Mouse (Mus musculus) granulocyte monocyte progenitor cell, adult 5-6 weeks (primary cell): ENCODE results near the gene C1ql1. TPM values are rescaled to one million over a fixed set of nuclear protein-coding genes. Genes with fewer than 3 reads are reported as not detected.
"Not testable (repeated sequence)": the region's sequence is repeated elsewhere in the genome, so short reads cannot be mapped to it uniquely, and the experiment has no call there.

Experiments used
- ATAC-seq: replicated peaks from 2 replicates; pipeline ENCODE4 v1.8.0; 2016; ENCODE audit warnings: mild to moderate bottlenecking, moderate TSS enrichment, inconsistent platforms; ENCODE audit not compliant: poor library complexity, severe bottlenecking
- total RNA-seq, 2 experiments: library from RNA; stranded (forward) in 1 of 2; stranded (reverse) in 1 of 2; fragments of 200-712, 200-1000 nt in 1 of 2; fragments of >200 nt in 1 of 2; fragmentation: Nextera tagmentation in 1 of 2; gene quantifications; 2 replicates each; pipeline ENCODE4 v1.2.3; 2014 to 2017

The C1ql1 gene
- total RNA-seq (2014; fragmentation: Nextera tagmentation) (not detected in 2 replicates), total RNA-seq (2017) (not detected in 2 replicates)

DNA sequence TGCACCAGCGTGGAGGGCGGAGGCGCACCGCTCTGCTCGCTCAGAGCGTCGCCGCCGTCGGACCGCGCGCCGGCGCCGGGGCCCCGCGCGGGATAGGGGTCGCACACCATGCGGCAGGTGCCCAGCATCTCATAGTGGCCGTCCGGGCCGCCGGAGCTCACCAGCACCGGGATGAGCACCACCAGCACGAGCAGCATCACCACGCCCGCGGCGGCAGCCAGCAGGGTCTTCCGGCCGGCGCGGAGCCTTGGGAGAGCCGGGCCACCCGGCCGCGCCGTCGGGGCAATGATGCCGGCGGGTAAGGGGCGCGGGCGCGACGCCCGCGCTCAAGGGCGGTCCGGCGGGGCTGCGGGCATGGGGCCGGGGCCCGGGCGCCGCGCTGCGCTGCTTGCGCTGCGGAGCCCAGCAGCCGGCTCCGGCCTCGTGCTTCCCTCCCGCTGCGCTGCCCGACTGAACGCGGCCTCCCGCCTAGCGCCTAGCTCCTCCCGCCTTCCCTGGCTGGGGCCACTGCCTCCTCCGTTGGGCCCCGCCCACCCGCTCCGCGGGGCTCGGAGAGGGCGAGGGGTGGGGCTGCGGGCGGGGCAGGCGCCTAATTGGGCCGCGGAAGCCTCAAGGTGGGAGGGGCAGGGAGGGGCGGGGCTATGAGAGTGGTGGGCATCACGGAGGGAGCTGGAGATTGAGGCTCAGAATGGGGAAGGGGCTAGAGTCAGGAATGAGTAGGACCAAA, at the start of gene C1ql1:
C1ql1 (minus strand) TSS at position 424 of the 727 bp plus-strand sequence.
- ATAC-seq = peak; percentile 96

DNA sequence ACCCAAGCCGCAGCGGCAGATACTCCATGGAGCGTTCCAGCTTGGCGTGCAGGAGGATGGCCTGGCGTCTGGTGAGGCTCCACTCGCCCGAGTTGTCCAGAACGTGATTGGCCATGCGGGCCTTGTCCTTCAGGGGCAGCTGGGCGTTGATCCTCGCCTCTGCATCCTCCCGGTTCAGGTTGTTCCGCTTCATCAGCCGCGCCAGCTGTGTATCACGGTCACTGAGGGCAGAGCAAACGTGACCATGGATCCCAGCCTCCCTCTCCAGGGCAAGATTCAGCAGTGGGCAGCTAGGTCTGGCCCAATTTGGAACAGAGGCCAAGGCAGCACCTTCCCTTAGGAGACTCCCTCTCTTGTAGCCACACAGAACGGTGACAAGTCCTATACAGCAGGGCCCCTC, 48.5 kb upstream of the C1ql1 start:
- no peak for ATAC-seq

DNA sequence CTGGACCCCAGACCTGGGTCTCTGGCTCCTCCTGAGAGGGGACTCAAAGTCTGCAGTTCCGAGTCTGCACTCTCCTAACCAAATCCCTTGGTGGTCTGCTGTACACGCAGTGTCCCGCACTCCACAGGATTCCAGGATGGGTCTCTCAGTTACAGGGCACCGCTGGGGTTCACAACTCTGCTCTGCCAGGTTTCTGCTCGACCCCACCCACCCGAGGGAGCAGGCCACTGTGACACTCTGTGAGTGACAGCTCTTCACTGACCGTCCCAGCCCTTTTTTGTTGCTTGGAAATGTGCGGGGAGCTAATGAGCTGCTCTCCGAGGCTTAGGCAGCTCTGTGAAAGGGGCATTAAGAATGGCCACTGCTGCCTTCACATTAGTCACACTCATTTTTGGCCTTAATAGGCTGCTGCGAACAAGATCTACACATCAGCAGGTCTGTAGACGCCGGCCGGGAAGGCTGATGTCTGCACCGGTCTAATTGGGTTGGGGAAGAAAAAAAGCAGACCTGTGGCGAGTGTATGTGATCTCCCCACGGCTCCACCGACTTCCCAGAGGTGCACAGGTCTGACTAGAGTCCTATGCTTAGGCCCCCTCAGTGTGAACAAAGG, 47.0 kb upstream of the C1ql1 start:
- no peak for ATAC-seq

DNA sequence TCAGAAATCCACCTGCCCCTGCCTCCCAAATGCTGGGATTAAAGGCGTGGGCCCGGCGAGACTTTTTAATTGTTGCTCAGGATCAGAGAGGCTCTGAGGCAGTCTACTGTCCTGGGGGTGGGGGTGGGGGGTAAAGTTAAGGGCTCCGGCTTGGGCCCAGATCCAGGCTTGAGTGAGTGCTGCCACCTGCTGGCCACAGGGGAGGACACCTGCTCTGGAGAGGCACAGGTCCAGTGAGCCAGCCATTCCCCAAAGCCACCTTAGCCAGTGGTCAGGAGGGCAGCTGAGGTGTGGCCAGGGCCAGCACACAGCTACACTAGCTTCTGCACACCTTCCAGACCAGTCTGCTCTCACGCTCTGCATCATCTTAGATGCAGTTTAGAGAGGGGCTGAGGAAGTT, 46.5 kb upstream of the C1ql1 start:
- peak; percentile 74 for ATAC-seq

DNA sequence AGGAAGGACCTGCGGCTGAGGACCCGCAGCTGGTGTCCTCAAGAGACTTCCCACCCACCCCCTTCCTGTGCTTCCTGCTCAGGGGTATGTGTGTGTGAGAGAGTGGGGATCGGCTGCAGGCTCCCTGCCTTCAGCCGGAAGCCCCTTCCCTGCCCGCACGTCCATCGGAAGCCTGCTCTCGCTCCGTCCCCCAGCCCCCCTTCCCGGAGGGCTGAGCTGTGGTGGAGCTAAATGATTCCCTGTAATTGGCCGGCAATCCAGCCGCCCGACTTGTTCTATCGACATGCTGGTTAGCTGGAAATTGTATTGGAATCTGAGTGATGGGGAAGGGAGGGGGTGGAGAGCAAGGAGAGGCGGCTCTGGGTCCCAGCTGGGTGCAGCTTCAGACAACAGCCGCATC, 45.2 kb upstream of the C1ql1 start:
- ATAC-seq = no peak

DNA sequence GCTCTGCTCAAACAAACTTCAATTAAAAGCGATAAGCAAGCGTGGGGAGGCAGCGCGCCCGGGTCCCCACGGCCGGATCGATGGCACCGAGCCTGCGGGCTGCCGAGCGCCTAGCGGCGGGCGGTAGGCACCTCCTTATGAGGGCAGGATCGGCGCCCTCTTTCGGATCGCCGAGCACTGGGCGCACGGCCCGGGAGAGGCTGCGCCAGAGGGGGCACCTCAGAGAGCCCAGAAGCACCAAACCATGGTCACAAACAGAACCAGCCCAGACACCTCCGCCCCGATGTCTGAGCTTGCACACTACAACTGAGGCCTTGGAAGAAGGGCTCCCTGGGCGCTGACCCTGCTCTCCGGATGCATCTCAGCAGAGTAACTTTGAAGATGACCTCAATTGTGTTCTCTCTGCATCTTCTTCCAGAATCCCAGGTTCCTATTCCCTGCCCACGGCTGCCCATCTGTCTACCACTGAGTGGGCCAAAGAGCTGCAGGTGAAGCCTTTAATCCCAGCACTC, 43.7 kb upstream of the C1ql1 start:
- ATAC-seq = peak; percentile 67

DNA sequence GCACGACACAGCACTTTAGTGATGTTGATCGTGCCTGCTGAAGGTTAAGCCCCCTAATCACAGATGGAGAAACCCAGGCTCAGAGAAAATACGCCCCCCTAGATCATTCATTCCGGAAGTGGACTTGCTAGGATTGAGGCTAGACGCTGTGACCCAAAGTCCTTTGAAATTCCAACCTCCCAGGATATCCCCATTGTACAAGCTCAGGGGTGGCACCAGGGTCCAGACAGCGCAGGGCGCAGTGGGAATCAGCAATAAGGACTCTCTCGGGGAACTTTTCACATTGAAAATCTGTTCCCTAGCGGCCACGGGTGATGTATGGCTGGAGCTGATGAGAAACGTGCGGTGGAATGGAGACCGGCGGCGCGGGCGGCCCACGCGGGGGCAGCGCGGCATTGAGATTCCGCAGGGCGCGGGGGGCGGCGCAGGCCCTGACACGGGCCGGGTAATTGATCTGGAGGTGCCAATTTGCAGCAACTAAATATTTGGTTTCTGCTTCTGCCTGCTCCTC, 43.2 kb upstream of the C1ql1 start:
- no peak for ATAC-seq

DNA sequence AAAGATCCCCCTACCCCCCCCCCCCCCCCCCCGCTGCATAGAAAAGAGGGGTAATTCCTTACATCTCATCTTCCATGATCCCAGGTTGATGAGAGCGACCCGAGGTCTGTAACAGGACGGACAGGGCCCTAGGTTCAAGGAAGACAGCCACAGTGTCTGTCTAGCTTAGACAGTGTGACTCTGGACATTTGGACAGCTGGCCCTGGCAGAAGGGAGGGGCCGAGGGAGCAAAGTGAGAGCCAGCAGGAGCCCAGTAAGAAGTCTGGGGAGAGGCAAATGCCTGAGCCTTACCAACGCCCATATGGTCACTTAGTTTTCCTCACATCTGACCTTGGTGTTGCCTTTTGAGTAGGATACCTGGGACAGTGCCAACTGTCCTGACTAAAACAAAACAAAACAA, 38.7 kb upstream of the C1ql1 start:
- ATAC-seq = no peak

DNA sequence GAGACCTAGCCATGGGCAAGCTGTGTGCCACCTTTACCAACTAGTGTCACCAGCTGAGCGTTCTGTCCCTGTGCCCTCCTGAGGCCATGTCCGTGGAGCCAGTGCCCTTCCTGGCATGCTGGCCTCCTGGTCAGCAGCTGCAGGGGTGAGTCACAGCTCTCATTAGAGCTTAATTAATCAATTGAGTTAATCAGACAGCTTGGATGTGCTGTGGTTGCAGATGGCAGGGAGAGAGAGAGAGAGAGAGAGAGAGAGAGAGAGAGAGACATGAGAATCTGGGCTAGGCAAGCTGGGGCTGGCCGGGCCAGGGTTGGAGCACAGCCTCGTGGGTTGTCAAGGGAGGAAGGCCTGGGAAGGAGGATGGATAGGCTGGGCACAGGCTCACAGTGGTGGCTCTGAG, 38.1 kb upstream of the C1ql1 start:
- ATAC-seq = no peak

DNA sequence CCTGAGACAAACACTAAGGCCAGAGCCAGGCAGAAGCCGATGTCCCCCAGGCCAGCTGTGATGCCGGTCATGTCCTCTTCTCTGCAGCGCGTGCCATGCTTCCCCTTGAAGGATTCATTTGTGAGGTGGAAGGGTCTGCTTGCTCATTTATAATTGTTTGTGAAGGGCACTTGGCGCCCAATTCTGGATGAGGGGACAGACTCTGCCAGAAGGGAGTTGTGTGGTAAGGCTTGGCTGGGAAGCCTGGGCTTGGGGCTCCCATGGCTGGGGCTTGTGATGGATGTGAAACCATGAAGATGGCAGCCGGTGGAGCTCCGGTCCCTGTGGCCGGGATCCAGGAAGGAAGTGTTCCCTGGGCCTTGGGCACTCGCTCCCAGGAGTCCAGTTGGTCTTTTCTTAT, 37.6 kb upstream of the C1ql1 start:
- no peak for ATAC-seq

DNA sequence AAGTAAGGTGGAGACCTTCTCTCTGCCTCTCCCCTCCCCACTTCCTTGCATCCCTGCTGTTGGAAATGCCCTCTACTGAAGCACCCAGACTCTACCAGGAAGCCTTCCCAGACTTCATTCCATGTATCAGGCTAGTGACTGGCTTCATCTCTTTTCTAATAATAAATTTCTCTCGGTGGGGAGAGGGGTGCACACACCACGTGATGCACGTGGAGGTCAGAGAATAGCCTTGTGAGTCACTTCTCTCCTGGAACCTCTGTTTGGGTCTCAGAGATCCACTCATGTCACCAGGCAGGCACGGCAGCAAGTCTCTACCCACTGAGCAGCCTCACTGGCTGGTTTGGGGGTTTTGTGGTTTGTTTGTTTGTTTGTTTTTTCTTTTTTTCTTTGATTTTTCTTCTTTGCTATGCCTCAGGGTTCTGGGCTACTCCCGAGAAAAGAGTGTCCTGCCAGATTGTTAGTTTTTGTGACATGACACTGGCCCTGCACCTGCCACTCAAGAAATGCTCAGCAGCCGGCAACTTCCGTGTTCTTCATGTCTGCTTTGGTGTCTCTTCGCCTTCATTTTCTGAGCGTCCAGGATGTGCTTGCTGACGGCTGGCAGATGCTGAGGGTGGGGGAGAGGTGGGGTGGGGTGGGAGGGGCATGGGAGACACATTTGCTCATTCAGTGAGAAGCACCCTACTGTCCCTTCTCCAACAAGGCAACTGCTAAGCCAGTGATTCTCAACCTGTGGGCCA, 34.8 kb upstream of the C1ql1 start:
- ATAC-seq = no peak

DNA sequence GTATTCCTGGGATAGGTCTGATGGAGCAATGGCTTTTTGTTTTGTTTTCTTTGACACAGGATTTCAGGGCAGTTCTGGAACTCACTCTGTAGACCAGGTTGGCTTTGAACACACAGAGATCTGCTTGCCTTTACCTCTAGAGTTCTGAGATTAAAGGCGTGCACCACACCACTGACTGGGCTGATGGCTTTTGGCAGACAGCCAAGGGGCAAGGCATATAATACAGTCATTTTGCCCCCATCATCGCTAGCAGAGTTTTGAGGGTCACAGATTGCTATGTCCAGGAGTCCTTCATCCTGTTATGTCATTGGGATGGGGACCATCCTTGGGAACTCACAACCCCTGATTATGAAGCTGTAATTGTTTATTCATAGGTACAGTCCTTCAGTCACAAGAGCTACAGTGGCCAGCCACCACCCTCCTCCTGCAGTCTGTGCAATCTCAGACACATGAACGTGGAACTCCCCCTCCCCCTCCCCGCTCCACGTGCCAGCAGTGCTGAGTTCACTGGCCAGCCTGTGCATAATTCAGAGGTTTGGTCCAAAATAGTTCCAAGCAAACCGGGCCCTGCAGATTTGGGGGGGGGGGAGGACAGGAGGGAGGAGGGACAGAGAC, 31.7 kb upstream of the C1ql1 start:
- ATAC-seq = no peak

DNA sequence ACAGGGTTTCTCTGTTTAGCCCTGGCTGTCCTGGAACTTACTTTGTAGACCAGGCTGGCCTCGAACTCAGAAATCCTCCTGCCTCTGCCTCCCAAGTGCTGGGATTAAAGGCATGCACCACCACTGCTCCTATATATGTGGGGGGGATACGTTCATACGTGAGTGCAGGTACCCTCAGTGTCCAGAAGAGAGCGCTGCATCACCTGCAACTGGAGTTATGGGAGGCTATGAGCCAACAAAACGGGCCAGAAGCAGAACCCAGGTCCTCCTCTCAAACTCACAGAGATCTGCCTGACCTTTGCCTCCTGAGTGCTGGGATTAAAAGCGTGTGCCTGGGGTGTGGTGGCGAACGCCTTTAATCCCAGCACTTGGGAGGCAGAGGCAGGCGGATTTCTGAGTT, 29.5 kb upstream of the C1ql1 start:
- not testable (repeated sequence) for ATAC-seq

DNA sequence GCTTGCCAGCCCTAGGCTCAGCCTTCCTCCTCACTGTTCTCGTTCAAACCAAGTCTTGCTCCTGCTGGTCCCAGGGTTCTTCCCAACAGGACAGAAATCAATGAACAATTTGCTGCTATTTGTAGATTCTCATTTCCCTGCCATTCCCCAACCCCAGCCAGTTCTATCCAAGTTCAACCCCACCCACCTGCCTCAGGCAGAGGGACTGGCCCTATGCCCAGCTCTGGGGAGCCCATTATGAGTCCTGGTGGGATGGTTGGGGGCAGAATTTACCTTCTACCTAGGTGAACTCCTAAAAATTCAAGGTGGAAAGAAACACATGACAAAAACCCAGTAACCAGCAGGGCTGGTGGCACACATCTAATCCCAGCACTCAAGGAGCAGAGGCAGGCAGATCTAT, 25.8 kb upstream of the C1ql1 start:
- ATAC-seq = no peak

DNA sequence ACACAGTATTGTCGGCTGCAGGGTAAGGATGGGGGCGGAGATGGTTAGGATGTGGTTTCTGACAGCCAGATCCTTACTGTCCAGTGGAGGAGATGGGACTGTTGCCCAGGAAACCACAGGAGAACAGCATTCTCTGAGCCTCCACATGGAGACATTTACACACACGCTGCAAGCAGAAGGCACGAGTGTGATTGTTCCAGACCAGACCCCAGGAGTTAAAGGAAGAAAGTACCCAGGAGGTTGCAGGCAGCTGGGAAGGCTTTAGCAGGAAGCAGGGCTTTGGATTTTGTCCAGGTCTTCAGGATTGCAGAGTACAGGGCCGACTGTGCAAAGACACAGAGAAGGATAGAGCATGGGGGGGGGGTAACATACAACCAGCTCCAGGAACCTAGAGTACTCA, 25.1 kb upstream of the C1ql1 start:
- ATAC-seq = no peak

DNA sequence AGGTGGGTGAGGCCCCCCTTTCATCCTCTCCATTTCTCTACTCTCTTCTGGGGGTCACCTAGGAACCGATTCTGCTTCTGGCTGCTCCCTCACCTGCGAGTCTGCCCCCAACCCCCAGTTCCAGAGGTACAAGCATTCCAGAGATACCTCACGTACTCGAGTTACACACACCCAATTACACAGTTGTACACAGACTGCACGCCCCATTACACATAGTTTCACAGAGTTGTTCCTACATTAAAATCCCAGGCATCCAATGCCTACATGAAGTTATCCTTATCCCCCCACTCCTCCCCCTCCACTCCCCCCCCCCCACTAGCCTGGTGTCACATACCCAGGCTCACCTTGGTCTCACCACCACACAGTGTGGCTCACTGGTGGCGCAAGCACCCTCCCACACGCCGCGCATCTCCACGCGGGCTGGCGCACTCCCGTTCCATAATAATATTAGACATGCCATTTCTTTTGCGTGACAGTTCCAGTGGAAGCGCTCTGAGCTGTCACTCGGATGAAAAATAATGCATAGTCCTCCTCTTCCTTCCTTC, 18.1 kb upstream of the C1ql1 start:
- no peak for ATAC-seq

DNA sequence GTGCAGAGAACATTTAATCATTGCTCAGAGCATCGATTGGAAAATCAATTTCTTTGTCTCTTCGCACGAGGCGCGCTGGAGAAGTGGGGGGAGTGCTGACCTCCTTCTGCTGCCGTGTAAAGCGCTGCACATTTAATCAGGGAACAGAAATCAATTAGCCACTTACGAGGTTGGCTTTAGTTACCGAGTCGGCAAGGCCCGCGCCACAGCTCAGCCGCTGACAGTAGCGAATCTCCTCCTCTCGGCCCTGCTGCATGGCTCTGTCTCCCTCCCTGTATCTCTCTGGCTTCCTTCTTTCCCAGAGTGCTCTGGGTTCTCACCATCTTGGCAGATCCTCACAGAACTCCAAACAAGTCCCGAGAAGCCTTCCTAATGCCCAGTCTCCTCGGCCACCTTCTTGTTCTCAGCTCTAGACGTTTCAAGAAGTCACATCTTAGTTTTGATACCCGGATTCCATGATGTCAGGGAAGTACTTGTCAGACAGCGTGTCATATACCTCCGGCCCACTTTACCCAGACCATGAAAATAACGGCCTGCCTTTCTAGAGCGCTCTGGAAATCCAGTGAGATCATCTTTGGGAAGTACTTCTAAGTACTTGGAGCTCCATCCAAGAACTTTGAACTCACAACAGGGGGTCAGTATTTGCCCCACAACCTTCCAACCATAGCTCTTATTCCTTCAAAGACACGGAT, 17.5 kb upstream of the C1ql1 start:
- ATAC-seq = no peak

DNA sequence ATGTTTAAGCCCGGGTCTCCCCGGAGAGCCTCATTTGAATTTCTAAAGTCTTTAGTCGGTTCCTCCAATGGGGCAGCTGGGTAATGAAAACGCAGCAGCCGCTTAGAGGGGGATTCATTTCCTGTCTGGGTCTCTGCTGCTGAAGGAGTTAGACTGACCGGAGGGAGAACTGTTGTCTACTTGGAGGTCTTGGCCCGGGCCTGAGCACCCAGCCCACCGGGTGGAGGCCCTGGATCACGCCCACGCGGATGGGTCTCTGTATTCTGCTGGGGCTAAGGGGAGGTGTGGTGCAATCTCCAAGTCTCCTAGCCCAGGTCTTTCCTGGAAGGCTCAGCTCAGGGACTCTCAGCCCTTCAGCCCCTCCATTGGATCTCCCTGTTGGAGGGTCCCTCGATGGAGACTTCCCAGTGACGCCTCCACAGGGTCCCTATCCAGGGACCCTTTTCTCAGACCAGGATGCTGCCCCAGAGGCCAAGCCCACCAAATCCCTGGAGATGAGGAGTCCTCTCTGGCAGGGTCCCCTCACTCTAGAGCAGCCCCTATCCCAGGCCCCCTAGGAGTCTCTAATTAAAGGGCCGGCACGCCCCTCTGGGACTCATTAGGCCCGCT, 16.9 kb upstream of the C1ql1 start:
- no peak for ATAC-seq

DNA sequence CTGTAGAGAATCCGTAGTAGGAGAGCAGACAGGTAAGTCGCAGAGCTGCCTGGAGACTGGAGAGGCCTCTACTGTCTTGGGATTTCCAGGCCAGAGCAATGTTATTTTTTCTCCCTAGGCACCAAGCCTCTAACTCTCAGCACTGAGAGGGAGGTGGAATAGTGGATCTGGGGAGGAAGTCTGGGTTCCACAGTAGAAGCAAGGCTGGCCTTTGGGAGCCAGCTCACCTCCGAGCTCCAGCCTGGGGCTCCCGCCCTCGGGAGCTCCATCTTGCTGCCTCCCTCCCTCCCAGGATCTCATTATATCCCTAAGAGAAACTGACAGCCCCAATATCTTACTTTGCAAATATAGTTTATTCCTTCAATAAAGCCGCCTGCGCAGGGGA, 16.4 kb upstream of the C1ql1 start:
- no peak for ATAC-seq
